Mouse (Mus musculus): ENCODE results near the gene Xylt1.
A peak's percentile ranks its signal among the peaks of the same experiment; 100 is the strongest.

Xylt1 gene

DNA sequence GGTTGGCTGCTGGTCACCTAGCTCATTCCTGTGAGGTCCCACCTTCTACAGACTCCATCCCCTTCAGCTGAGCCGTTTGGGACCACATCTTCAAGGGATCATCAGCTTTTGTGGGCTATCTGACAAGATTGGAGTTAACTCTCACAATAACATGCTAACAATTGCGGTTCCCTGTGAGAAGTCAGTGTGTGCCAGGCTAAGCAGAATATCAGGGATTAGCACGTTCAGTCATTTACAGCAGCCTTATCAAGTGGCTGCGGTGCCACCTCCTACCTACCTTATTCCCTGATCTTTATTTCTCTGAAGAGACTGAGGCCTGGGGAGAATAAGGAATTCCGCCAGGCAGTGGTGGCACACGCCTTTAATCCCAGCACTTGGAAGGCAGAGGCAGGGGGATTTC, 13.6 kb downstream of the Xylt1 start:
- DNase-seq (ENCODE audit: low spot score in 2 of 2), result no peak

DNA sequence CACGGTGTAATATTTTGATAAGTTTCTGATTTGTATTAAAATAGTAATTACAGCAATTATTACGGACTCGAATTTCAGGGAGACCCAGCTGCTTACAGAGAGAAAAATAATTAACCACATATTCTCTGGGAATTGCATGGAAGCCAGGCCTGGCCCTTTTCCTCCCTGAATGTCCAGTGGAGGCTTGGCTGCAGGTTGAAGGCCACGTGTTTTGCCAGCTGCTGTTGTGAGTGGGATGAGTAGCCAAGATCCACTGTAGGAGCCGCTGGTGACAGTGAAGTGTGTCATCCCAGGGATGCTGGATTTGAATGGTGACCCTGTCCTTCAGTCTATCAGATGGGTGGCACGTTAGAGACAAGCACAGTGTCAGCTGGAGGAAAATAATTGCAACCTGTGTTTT, 14.7 kb downstream of the Xylt1 start:
- no peak for DNase-seq (ENCODE audit: low spot score in 2 of 2)

DNA sequence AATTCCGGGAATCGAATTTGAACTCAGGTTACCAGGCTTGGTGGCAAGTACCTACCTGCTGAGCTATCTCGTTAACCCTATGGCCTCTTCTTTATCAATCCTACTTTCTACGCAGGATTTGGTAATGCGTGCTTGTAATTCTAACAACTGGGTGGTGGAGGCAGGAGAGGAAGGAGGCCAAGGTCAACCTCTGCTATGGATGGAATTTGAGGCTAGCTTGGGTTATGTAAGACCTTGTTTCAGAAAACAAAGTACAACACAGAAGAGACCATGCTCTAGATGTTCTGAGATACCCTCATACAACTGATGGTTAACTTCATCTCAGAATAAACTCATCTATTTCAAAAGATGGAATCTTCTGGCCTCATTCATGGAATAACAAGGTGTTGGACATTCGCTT, 17.1 kb downstream of the Xylt1 start:
- DNase-seq (ENCODE audit: low spot score in 2 of 2), result no peak

DNA sequence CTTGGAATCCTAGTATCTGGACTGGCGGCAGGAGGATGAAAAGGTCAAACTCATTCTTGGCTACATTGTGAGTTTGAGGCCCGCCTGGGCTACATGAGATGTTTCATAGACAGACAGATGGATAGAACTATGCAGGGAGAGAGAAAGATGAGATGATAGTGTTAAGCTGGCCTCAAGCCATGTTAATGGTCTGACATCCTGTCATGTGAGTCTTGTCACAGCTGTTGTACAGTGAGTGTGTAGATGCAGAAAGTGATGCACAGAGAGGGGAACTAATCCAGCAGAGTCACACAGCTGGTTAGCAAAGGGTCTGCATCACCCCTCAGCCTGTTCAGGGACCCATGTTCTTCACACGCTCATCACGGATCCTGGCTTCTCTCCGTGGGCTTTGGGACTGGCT, 19.2 kb downstream of the Xylt1 start:
- no peak for DNase-seq (ENCODE audit: low spot score in 2 of 2)

DNA sequence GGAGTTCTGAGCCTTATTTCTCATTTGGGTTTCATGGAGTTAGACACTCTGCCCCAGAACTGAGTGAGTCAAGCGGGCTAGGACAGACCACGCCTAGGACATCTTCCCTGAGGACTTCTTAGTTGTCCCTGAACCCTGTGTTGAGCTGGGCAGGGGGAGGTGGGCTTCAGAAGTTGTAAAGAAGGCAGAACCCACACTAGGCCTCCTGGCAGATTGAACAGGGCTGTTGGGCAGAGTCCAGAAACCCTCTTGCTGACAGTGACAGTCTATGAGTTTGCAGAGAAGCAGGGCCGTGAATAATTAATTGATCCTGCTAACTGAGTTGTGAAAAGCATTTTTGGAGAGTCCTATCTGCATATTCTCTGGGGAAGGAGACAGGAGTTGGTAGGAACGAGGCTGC, 20.8 kb downstream of the Xylt1 start:
- no peak for DNase-seq (ENCODE audit: low spot score in 2 of 2)

DNA sequence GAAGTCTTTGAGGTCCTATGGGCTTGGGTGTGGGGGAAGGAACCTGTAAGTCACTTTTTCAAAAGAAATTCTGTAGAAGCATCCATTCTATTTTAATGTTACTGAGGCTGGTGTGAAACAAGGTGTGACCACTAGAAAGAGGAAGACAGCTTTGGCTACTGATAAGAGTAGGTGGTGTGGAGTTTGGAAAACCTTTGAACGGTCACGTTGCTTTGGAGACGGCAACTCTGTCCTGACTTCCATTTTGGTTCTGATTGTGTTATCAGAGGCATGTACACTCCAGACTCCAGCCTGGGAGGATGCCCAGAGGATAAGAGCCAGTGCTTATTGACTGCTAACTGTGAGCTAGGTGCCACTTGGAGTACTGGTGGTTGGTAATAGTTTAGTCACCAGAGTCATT, 25.6 kb downstream of the Xylt1 start:
- no peak for DNase-seq (ENCODE audit: low spot score in 2 of 2)

DNA sequence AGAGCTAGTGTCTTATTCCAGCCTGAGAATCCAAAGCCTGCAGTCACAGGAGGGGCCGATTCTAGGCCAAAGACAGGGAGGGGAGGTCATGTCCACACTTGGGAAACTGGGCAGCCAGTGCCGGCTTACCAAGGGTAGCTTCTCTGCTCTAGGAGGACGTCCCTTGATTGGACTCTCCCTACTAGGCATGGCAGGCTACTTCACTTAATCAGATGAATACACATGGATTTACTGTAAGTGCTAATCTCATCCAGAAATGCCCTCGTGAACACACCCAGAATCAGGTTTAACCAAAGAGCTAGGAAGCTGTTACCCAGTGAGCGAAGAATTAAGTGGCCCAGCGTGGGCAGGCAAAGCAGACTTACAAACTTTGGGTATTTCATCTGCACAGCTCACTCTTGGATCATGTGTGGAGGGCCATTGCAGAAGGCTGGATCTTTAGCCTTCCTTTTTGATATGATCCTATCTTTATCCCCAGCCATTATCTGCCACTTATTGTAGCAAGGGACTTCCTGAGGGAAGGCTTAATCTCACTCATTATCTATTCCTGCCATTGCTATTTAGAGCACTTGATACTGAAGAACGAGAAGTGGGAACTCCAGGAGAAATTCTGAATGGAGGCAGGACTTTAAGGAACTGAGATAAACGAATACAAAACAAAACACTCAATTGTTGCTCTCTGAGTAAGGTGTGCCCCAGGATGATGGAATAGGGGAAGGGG, 28.6 kb downstream of the Xylt1 start:
- no peak for DNase-seq (ENCODE audit: low spot score in 2 of 2)

DNA sequence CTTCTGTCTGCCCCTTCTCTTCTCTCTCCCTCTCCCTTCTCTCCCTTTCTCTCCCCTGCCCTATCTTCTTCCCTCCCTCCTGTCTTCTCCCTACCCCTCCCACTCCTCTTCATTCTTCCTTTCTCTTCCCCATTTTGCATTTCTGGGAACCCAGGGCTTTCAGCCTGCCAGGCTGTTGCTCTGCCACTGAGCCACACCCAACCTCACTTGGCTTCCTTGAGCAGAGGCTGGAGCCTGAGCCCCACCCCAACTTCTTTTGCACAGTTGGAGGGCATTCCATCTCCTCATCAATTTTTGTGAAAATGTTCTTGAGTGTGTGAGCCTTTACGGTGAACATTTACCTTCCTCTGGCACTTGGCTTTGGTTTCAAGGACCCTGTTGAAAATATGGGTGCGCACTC, 31.1 kb downstream of the Xylt1 start:
- DNase-seq (ENCODE audit: low spot score in 2 of 2), result no peak

DNA sequence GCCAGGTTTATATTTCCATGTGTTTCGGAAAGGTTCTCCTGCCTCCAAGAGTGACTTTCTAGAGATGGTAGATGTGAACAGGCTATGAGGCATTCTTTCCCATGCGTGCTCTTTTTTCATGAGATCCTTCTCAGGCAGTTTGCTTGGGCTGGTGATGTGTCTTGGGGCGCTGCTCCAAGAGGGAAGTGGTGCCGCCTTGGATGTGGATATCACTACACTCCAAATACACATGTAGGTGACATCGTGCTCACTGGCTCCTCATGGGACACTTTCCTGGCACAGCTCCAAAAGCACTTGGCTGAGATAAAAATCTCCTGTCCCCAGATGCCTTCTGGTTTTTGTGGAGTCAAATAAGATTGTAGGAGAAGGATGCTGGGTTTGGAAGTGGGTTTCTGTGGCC, 31.6 kb downstream of the Xylt1 start:
- DNase-seq (ENCODE audit: low spot score in 2 of 2), result no peak

DNA sequence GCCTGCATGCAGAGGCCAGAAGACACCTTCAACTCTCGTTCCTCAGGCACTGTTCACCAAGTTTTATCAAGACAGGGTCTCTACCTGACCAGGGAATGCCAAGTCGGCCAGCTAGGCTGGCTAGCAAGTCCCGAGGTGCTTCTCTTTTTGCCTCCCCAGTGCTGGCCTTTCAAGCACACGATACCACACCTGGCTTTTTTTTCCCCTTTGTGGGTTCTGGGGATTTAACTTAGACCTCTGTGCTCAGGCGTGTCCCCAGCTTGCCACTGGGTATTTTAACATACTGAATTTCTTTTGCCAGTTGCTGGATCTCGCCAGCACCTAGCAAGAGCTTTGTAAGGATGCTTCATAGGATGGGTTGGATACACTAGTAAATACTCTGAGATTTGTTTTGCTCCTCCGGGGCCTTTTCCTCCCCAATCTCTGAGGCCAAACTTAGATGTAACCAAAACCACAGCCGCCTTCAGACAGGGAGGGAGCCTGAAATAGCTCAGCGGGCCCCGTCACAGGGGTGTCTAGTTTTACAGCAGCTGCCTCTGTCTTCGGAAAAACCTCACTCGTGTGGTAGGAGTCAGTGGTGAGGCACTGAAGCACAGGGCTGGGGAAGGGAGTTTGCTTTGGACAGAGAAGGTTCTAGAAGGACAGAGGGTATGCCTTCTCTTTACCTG, 33.7 kb downstream of the Xylt1 start:
- peak in 1 of 2 experiments; percentile 42 for DNase-seq (ENCODE audit: low spot score in 2 of 2)

DNA sequence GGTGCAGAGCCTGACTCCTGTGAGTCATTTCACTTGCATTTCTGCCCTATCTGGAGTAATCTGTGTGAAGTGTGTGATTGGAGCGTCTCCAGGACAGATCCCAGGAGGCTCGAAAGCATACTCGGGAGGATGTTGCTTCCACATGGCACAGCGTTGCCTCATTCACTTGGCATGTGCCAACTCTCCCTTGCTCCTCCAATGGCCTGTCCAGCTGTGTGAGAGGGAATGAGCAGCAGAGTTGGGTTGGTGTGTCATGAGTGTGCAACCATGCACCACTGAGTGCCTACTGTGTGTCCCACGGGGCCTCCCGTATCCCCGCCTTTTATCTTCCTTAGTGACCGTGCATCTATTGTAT, 34.2 kb downstream of the Xylt1 start:
- no peak for DNase-seq (ENCODE audit: low spot score in 2 of 2)

DNA sequence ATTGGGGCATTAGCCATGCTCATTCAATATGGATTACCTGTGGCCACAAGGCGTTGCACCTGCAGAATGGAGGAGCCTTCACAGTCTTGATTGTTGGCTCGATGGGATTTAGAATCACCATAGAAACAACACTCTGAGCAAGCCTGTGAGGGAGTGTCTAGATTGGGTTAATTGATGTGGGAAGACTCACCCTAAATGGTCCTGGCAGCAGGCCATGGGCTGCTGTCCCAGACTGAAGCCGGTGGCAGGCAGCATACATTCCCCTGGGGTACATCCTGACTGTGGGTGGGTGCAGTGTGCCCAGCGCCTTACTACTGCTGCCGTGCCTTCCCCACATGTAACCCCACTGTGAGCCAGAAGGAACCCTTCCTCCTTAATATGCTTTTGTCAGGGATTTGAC, 38.3 kb downstream of the Xylt1 start:
- DNase-seq (ENCODE audit: low spot score in 2 of 2), result no peak

DNA sequence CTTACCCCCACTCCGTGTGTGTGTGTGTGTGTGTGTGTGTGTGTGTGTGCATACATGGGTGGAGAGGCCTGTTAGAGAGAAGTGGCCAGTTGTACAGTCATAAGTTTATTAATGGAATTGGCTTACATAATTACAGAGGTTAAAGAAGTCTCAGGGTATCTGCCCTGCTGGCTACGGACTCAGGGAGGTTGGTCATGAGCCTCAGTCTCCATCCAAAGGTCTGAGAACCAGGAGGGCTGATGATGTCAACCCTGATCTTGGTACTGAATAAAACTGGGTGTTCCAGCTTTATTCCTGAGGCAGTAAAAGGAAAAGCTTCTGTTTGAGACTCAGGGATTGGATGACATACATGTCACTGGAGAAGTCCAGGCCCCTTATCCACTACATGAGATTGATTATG, 39.1 kb downstream of the Xylt1 start:
- DNase-seq (ENCODE audit: low spot score in 2 of 2), result no peak

DNA sequence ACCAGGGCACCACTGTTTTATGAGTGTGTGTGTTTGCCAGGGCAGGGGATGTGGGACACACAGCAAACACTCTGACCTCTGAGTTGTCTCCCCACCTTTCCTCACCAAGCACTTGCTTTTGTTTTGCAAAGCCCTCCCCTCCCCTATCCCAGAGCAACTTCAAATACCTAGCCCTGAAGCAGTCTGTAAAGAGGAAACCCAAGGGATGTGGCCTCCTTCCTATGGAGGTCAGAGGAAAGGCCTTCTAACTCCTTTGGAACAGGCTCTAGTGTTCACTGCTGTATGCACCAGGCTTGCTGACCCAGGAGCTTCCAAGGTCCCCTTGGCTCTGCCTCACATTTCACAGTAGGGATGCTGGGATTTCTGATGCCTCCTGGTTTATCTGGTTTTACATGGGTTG, 39.5 kb downstream of the Xylt1 start:
- DNase-seq (ENCODE audit: low spot score in 2 of 2), result no peak

DNA sequence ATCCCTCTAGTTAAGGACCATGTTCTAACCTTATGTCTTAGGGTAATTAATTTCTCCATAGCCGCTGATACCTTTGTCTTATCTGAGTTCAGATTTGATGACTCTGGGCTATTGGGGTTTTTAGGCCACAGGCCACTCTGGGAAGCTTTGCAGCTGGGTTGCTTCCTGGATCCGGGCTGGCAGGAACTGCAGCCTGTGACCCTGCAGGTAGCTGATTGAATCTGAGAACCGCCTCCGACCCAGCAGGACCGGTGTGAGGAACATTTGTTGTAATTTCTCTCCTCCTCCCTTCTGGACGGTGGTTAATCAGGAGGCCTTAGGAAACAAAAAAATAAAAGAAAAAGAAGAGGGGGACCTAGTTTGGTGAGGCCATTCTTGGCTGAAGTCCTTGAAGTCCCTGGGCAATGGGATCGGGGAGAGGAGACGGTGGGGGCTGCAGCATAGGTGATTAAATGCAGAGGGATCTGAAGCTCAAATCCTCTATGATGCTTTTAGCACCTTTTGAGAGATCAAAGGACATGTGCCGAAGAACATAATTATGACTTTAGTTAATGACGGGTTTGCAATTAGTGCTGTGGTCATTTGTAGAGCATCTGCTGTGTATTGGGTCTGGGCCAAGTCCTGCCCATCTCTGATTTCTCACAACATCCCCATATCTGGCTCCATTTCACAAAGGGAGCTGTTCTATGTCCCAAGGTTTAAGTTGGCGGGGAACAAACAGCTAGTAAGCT, 40.2 kb downstream of the Xylt1 start:
- DNase-seq (ENCODE audit: low spot score in 2 of 2), result no peak

DNA sequence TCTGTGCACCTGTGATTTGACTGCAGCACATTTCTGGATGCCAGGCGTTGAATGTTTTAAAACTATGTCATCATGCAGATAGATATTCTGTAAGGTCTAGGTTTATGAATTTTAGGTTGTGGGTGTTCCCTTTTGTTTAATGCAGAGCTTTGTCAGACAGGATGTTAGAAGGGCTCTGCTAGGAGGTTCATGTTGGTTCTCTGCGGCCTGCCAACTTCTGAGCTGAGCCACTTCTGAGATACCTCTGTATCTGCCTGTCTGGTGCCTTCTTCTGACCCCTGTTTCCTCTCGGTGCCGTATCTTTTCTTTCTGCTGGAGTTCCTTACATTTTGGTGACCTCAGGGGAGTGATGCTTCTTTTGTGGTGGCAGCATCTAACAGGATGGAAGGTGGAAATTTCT, 44.1 kb downstream of the Xylt1 start:
- no peak for DNase-seq (ENCODE audit: low spot score in 2 of 2)

DNA sequence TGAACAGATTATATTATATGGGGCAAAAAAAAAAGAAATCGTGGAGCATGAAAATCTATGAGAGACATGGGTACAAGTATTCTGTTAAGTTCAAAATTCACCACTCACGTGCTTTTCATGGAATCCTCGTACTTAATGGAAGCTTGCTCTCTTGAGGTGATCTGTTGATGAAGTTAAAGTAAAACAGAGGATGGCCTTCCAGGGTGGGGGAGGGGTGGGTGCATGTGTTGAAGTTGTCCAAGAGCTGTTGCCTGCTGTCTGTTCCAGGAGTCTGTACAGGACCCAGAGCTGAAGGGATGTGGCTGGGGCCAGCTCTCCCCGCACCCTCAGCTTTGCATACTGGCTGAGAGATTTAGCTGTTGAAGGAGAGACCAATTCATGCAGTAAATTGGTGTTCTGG, 45.6 kb downstream of the Xylt1 start:
- DNase-seq (ENCODE audit: low spot score in 2 of 2), result no peak

DNA sequence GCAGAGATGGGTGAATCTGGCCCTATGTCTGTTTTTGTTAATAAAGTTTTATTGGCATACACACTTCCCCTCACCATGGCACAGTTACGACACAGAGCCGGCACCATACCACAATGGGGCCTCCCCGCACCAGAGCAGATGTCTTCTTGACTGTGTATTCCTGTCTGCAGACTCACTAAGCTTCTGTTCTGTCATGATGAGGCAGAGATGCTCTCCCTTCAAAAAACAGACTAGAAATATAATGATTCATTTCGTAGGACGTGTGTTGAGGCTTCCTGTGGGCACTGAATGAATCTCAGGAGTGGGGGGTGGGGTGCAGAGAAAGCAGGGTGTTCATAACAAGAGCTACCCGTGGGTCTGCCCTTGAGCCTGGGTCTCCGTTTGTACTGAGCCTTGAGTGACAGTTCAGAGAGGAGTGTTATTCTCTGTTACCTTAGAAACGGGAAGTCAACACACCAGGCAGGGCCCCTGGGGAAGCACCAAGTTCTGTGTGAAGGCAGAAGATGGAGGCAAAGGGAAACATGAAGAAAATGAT, 48.0 kb downstream of the Xylt1 start:
- DNase-seq (ENCODE audit: low spot score in 2 of 2), result no peak

DNA sequence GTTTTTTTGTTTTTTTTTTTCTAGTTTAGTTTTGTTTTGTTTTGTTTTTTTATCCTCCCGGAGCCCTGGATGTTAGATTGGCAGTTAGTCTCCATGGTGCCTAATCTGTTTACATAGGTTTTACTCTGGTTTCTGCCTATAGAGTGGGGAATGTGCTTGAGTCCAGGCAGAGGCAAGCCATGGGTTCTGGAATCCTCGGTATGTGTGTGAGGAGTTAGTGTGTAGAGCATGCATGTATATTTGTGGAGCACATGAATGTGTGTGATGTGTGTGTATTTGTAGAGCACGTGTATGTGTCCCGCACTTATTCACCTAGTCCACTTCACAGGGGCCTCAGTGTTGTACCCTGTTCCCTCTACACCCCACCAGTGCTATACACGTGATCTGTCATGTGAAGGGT, 48.7 kb downstream of the Xylt1 start:
- DNase-seq (ENCODE audit: low spot score in 2 of 2), result no peak

DNA sequence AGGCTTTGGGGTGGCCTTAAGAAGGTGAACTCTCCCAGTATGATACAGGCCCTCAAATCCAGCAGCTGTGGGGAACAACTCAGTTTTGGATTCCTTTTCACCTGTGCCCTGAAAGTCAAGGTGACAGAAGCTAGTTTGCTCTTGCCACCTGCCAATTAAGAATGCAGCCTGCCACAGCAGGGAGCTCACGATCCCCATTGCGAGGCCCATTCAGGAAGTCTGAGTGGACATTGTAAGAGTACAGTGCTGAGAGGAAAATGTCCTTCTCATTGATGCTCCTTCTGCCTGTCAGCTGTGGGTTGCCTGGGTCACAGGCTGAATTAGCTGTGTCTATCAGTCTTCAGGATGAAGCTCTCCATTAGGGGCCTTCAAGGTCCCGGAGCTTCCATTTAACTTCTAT, 49.1 kb downstream of the Xylt1 start:
- no peak for DNase-seq (ENCODE audit: low spot score in 2 of 2)

DNA sequence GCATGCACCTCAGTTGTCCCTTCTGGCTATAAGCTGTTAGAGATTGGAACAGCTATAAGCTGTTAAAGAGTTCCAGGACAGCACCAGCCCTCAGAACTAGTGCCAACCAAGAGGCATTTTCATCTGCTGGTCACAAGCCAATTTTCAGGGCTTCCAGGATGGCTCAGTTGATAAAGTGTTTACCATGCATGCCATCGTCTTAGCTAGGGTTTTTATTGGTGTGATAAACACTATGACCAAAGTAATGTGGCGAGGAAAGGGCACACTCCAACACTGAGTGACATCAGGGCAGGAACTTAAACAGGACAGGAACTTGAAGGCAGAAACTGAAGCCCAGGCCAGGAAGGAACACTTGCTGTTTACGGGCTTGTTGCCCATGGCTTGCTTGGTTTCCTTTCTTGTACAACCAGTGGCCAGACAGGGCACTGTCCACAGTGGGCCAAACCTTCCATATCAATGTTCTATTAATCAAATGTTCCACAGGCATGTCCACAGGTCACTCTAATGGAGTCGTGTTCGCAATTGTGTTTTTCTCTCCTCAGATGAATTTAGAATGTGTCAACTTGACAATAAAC, 49.7 kb downstream of the Xylt1 start:
- no peak for DNase-seq (ENCODE audit: low spot score in 2 of 2)

DNA sequence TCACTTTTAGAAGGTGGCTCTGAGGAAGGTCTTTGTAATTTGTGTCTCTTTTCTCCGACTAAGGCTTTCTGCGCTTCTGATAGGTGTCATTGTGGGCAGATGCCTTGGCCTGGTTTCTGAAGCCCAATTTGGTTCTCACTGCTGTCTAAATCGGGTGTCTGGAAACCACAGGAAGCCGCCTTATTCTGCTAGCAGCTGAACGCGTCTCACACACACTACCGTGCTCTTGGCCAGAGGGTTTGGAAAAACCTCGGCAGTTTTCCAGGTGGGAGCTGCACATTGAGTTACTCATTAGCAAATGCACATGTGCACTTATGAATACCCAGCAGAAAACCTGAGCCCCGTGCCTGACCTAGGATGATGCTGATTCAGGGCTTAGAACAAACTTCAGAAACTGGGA, 52.9 kb downstream of the Xylt1 start:
- DNase-seq (ENCODE audit: low spot score in 2 of 2), result peak; percentile 27 to 45

DNA sequence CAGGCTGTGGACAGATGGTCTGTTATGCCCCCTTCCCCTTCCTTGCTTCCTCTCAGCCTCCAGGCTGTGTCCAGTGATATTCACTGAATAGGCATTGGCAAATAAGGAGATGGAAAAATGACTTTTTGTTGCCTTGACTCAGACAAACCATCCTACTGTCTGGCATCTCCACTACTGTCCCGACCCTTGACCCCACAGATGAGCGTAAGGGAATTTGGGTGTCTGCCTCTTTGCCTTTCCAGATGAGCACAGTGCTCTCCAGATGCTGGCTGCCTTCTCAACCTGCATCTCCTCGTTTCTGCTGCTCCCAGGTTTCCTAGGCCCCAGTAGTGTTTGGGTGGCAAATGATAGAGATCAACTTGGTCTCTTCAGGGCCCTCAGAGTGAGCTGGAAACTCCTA, 54.3 kb downstream of the Xylt1 start:
- no peak for DNase-seq (ENCODE audit: low spot score in 2 of 2)
